Mouse (Mus musculus): ENCODE results near the gene Hypk.

Gene Hypk

DNA sequence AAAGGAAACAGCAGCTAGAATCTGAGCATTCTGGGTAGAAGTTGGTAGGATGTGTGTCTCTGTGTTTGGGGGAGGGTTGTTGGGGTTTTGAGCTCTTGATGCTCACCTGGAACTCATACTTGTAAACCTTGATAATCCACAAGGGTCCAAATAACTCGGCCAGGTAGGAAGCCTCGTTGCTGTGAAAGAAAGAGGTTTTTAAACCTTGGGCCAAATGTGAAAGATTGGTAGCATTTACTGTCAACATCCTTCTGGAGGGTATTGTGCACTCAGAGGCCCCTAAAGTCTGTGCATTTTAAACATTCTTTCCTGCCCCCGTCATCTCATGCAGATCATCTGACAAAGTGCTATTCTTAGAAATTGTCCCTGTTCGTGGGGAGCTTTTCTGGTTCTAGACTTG lies at the start of gene Hypk:
Hypk (plus strand) TSS at position 301 of the 400 bp plus-strand sequence.
- DNase-seq (ENCODE audit: low spot score in 2 of 2): no peak

DNA sequence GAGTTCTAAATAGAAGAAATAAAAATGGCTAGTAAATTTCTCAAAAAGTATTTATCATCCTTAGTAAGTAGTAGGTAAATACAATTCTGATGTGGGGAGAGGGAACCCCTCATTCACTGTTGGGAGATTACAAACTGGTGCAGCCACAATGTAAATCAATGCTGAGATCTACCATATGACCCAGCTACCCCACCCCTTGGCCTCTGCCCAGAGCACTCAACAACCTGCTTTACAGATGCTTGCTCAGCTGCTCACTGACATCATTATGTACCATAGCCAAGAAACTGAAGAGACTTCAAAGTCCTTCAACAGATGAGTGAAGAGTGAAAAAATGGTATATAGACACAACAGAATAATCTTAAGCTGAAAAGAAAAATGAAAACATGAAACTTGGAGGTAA lies 49.8 kb upstream of the Hypk start:
- no peak for DNase-seq (ENCODE audit: low spot score in 2 of 2)

DNA sequence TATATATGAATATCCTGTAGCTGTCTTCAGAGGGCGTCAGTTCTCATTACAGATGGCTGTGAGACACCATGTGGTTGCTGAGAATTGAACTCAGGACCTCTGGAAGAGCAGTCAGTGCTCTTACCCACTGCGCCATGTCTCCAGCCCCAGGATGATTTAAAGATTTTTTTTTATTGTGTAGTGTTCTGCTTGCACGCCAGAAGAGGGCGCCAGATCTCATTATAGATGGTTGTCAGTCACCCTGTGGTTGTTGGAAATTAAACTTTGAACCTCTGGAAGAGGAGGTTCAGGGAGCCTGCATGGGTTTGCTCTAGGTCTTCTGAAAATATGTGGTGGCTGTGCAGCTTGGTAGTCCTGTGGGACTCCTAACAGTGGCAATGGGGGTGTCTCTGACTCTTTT lies 44.9 kb upstream of the Hypk start:
- DNase-seq (ENCODE audit: low spot score in 2 of 2): no peak

DNA sequence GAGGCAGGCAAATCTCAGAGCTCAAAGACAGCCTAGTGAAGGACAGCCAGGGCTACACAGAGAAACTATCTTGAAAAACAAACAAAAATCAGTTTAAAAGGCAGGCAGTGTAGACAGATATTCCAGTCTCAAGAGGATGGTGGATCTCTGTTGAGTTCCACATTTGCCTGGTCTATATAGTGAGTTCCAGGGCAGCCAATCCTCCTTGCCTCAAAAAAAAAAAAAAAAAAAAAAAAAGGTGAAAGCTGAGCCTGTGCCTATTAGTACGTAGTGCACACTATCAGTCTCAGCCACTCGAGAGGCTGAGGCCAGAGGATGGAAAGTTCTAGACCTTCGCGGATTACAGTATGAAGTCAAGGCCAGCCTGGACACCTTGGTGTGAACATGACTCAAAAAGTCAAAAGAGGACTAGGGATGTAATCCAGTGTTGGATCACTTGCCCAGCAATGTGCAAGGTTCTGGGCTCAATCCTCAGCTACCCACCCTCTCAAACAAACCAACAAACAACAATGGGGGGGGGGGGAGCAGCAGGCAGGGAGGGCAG lies 40.2 kb upstream of the Hypk start:
- DNase-seq (ENCODE audit: low spot score in 2 of 2): peak in 1 of 2 experiments; percentile 10

DNA sequence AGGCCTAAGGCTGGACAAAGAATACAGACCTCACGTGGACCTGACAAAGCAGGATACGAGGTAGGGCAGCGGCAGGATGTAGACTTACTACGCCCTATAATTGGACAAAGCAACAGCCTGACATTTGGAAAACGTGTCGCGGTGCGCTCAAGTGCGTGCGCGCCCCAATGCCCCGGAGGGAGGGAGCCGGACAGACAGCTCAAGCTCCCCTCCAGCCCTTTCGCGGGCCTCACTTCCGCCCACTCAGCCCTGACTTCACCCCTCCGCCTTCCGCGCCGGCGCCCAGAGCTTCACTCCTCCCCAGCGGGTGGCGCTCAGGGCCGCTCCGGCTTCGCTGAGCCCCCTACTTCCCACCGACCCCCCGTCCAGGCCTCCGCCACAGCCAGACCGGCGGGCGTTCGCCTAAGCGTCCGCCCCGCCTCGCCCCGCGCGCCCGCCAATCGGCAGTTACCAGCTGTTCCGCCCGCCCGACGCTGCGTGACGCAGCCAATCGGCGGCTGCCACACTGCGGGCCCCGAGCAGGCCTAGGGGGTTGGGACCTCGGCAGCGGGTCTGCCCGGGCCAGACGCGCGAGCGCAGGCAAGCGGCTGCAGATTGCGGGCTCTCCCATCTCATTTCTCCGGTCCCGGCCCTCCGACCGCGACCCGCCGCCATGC lies 39.6 kb upstream of the Hypk start, which contains the start of the genes Pdia3 and Catsper2:
Pdia3 (plus strand) TSS at position 389 of the 656 bp plus-strand sequence.
Catsper2 (minus strand) TSS at position 406 of the 656 bp plus-strand sequence.
- peak; percentile 91 to 93 for DNase-seq (ENCODE audit: low spot score in 2 of 2)

DNA sequence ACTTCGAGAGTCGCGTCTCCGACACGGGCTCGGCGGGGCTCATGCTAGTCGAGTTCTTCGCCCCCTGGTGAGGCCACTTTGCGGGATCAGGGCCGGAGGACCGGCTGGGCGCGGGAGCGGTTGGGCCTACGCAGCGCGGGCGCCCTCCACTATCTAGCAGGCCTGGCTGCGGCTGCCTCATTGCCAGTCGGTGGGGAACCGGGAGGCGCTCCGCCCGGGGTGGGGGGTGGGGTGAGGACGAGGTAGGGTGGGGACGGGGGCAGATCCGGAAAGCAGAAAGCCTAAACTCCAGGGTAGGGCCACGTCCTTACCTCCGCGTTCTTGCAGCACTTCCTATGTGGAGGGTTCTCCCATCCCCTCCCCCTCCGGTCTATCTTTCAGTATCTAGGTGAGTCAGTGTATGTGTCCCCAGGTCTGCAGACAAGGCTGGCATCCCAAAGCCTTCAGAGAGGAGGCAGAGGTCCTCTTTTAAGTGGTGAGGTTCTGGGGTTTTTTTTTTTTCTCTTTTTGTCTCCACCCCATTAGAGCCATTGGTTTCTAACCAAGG lies 38.9 kb upstream of the Hypk start:
- peak in 1 of 2 experiments; percentile 19 for DNase-seq (ENCODE audit: low spot score in 2 of 2)

DNA sequence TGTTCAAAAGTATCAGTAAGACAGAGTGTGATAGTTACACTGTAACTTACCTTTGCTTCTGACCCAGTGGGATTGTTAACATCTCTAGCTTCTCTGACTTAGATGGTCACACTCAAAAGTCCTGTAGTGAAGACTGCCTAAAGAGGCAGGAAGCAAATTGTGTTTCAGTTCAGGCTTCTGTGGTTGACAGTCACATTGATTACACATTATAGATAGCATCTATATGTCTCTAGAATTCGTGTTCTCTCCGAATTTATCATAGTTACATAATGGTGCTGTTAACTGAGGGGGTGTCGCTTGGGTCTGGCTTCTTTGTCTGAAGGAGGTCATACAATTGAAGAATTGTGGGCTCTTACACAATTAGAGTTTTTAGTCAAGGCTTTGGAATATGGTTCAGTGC lies 38.0 kb upstream of the Hypk start:
- DNase-seq (ENCODE audit: low spot score in 2 of 2): no peak

DNA sequence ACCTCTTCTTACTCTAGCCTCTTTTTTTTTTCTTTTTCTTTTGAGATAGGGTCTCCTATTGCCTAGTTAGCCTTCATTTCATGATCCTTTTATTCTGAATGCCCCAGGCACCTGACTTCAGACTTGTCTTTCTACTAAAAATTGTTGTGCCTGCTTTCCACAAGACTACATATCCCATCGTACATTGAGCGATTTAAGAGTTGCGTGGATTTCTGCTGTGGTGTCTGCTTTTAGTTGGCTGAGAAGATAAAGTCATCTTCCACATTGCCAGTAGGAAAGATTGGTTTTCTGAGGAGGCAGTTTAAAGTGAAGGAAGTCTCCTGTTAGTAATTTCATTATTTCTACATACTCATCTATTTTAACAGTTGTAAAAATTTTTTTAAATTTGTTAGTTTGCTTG lies 37.5 kb upstream of the Hypk start:
- DNase-seq (ENCODE audit: low spot score in 2 of 2): no peak

DNA sequence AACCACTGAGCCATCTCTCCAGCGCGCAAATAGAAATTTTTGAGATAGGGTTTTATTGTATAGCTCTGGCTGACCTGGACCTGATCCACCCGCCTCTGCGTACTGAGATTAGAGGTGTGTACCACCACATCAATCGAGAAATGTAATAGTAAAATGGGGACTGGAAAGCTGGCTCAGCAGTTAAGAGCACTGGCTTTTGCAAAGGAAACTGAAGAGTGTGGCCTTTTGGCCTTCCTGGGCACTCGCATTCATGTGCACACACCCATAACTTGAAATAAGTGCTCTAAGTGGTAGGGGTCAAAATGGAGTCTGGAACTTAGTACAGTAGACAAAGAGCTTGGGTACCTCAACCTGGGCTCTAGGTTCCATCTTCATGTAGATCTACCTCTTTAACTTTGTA lies 36.7 kb upstream of the Hypk start:
- no peak for DNase-seq (ENCODE audit: low spot score in 2 of 2)

DNA sequence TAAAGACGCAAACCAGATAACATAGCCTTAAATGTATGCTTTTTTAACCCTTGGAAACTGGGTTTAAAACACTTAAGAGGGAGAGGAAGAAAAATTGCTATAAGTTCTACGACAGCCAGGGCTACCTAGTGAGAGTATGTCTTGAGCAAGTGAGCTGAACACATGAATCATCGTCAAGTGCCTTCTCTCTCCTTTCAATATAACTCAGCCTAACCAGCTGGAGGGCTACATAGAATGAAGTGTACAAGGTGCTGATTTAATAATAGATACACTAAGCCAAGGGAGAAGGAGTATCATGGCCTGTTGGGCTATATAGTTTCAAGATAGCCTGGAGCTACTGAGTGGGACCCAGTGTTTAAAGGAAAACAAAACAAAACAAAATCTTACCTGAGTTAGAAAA lies 34.6 kb upstream of the Hypk start:
- DNase-seq (ENCODE audit: low spot score in 2 of 2): no peak

DNA sequence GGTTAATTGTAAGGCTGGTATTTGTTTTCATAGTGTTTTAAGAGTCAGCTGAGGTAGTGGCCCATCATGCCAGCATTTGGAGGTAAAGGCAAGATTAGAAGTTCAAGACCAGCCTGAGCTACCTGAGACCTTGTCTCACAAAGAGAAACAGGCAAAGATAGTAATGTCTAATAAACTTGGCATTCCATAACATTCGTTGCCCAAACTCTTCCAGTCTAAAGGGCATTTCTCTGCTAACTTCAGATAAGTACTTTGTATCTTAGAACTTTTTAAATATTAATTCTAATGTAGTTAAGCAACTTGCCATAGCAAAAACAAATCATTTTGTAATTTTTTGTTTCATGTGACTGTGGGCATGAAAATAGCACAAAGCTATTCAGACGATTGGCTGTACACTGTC lies 29.9 kb upstream of the Hypk start:
- no peak for DNase-seq (ENCODE audit: low spot score in 2 of 2)

DNA sequence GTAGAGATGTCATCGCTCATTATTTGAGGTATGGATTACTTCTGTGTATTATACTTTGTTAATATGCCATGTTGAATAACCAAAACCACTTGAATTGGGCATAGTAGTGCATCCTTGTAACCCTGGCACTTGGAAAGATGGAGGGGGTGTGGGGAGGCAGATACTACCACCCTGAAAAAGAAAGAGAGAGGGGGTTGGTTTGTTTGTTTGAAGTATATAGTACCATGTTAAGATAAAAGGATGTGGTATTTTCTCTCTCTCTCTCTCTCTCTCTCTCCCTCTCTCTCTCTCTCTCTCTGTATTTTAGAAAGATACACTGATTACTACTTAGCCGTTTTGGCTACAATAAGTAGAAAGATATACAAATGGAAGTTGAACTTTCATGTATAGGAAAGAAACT lies 27.2 kb upstream of the Hypk start:
- no peak for DNase-seq (ENCODE audit: low spot score in 2 of 2)

DNA sequence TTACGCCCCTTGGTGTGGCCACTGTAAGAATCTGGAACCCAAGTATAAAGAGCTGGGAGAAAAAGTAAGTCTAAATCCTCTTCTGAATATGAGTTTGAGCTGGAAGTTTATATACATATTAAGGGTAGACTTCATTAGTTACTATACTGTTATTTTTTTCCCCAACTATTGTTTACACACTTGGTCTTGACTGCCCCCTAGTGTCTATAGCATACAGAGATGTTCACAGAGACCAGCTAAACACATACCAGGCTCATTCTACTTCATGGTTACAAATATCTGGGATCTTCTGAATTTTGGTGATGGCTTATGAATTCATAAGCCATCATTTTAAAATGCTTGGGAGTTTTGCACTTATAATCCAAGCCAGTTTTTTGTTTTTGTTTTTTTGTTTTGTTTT lies 18.2 kb upstream of the Hypk start:
- no peak for DNase-seq (ENCODE audit: low spot score in 2 of 2)

DNA sequence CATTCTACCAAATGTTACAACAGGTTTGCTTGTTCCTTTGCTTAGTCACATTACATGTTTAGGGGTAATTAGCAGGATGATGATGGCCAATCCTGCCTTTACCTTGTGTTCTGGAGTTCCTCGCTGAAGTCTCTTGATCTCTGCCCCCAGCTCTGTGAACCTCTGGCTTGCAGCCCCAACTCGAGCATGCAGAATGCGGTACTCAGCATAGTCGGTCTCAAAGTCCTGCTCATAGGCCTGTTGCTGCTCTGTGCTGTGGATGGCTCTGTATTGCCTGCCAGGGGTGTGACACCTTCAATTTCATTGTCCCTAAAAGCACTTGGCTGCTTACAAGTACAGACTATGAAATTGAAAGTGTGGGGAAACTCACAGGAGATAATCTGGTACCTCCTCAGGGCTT lies 13.3 kb upstream of the Hypk start:
- no peak for DNase-seq (ENCODE audit: low spot score in 2 of 2)

DNA sequence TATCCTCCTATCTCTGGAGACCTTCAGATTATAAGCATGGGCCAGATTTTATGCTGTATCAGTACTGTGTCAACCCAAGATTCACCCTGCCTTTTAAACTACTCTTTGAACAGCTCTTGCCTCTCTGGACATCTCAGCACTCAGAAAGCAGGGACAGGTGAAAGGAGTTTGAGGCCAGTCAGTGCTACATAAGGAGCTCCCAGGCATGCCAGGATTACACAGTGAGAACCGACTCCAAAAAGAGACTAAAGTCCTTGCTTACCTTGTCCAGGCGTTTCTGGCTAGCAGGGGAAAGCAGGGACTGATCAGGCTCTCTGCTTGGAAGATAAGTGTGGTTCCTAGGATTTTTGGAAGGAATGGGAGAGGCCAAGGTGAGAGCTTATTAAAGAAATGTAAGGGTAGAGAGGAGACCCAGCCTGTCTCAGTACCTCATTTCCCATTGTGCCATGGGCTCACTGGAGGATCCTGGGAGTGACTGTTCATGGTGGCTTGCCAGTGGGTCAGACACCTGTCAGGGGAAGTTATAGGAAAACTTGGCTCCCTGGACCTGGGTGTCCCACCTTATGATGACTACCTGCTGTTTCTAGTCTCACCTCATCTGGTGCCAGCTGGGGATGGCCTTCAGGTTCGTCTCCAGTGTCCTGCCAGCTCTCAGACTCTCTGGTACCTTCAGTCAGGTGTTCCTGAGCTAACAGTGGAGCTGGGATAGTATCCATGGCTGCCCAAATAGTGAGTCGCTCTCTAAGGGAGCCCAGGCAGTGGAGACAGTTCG lies 12.1 kb upstream of the Hypk start:
- no peak for DNase-seq (ENCODE audit: low spot score in 2 of 2)

DNA sequence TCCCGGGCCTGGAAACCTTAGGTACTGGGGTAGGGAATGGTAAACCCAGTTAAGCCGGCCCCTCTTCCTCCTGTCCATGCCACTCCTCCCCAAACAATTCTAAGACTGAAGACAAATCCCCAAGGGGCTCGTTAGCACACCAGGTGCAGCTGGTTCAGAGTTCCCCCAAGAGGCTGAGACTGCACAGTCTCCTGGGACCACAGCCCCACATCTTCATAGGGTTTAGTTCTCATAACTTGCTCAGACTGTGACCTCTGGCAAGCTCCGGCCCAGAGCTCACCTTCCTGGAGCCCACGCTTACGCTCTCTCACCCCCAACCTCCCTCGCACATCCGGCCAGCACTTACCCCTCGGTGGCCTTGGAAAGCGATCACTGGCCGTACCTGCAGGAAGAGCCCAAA lies 11.3 kb upstream of the Hypk start:
- no peak for DNase-seq (ENCODE audit: low spot score in 2 of 2)

DNA sequence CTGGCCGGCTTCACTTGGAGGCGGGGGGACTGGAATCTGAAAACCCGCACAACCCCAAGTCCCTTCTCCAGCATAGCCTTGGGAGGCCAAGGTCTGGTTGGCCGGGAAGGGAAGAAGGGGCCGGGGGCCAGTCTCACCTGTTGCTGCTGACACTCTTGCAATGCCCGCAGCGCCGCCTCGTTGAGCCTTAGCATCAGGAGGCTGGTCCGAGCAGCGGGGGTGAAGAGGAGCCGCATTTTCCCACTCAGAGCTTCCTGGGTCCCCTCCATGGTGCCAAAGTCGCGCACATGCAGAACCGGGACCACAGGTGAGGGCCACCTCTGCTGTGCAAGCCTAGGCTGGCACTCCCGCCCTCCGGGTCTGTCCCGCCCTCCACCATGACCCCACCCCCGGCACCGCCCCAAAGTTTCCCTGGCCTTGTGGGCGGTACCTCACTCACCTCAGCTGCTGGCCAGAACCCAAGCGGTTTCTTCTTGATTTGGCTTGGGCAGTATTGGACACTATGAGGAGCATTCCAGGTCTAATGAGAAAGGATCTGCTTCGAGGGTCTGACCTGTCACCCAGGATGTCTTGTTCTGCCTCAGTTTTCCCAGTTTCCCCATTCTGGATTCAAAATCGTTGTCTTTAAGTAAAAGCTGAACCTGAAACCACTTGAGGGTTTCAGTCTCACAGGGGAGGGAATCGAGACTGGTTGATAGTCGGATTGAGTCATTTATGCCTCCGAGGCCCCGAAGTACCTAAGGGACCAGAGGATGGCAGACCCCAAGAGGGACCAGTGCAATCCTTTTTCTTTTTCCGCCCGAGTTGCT lies 10.6 kb upstream of the Hypk start:
- no peak for DNase-seq (ENCODE audit: low spot score in 2 of 2)

DNA sequence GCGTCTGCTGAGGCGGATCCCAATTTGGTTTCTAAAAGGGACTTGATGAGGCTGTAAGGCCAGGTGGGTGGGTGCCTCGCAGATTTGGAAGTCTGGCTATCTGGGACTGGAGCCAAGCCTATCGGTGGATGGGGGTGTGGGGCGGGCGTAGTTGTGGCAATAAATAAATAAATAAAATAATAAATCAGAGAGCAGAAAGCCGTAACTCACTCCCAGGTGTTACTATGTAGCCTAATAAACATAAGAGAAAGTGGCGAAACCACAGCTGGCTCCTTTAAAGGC lies 10.1 kb upstream of the Hypk start:
- no peak for DNase-seq (ENCODE audit: low spot score in 2 of 2)

DNA sequence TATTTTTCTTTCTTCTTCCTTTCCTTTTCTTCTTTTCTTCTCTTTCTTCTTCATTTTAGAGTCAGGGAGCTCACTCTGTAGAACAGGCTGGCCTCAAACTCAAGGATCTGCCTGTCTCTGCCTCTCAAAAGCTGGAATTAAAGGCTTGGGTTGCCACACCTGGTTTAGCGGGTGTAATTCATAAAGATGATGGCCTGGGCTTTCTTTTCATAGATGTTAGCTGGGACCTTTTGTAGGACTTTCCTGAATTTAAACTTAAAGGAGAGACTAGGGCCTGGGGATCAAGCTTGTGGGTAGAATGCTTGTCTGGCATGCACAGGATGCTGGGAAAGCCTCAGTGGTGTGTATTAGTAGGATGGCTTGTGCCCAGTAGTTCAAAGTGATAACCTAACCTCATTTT lies 8.9 kb upstream of the Hypk start, which contains the start of gene Ell3:
Ell3 (minus strand) TSS at position 101 of the 400 bp plus-strand sequence.
- DNase-seq (ENCODE audit: low spot score in 2 of 2): no peak

DNA sequence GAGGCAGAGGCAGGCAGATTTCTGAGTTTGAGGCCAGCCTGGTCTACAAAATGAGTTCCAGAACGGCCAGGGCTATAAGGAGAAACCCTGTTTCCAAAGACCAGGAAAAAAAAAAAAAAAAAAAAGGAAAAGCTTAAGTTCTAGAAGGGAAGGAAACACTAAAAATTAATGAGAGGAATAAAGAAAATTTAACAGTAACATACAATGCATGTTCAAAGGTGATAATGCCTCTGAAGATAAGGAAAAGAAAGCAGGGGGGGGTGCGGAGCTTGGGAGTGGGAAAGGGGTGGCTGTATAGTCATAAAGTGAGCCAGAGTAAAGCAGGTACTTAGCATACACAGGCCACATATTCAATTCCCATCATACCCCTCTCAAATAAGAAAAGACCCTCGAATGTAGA lies 8.0 kb upstream of the Hypk start:
- DNase-seq (ENCODE audit: low spot score in 2 of 2): no peak

DNA sequence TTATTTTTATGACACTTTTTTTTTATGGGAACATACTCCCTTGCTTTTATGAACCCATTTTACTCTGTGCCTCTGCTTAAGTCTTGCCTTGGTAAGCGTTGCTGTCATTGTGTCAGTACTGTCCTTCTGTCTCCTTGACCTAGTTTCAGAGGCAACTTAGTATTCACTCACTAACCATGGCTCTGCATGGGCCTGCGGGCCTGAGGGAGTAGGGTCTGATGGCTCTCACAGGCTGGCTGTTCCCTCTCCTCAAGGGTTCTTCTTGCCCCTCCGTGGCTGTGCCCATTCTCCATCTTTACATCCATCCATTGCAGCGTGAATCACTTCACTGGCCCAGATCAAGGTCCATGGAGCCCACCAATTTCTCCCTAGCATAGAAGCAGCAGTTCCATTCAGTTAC lies 6.6 kb upstream of the Hypk start:
- DNase-seq (ENCODE audit: low spot score in 2 of 2): no peak

DNA sequence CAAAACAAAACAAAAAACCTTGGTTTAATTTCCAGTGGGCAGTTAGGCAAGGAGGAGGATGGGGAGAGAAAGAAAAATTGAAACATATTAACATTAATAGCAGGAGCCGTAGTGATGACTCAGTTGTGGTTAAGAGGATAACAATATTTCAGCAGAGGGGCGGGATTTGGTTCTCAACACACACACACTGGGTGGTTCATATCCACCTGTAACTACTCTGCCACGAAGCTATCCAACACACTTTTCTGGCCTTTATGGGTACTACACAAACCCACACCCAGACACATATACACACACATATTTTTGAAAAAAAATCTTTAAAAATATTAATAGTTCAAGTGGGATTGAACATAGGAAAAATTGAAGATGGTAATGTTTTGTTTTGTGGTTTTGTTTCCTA lies 6.1 kb upstream of the Hypk start:
- no peak for DNase-seq (ENCODE audit: low spot score in 2 of 2)

Data from frontal cortex, postnatal 14 days (tissue).